In genomic region chr9:80391002-80391401, GRCm38 (mm10) we compare ENCODE assay signal across 19 mouse cellular contexts.
DNase-seq lines count a peak whose midpoint lies in the region; ATAC-seq and TF ChIP-seq lines count a peak whose summit lies in the region.
"Had no signal": no experiment of that assay in that cellular context is flagged by ENCODE, and none has a peak within 500 bp of the region (broad histone marks: within the 10 kb centered on the region; RNA-seq: fewer than 3 reads in every experiment).

No protein-coding gene starts in this region.

- peaks cover 6% of the 10 kb centered on the region; the same call in 1 of the 2 replicates for H3K27me3 ChIP-seq in forebrain, embryonic 12.5 days
- no peaks in the 10 kb centered on the region for H3K27me3 ChIP-seq in forebrain, postnatal 0 days (ENCODE audit: insufficient read depth, low read length)
- no peaks in the 10 kb centered on the region for H3K27me3 ChIP-seq in midbrain, embryonic 12.5 days
- H3K27me3 ChIP-seq in midbrain, embryonic 10.5 days (ENCODE audit: low read depth, poor library complexity, severe bottlenecking) = no peaks in the 10 kb centered on the region
- H3K27me3 ChIP-seq in hindbrain, embryonic 14.5 days (ENCODE audit: control insufficient read depth, insufficient read depth, low read length) = no peaks in the 10 kb centered on the region
- H3K27me3 ChIP-seq: CH12.LX; limb, embryonic 15.5 days had no signal

- H3K36me3 ChIP-seq in forebrain, embryonic 12.5 days (replicated peaks) = no peaks in the 10 kb centered on the region
- H3K36me3 ChIP-seq in forebrain, postnatal 0 days (ENCODE audit: insufficient read depth) = no peaks in the 10 kb centered on the region
- H3K36me3 ChIP-seq in midbrain, embryonic 12.5 days = no peaks in the 10 kb centered on the region
- H3K36me3 ChIP-seq in midbrain, embryonic 10.5 days = no peaks in the 10 kb centered on the region
- no peaks in the 10 kb centered on the region for H3K36me3 ChIP-seq in hindbrain, embryonic 14.5 days (replicated peaks; ENCODE audit: control insufficient read depth, insufficient read depth)
- H3K36me3 ChIP-seq: limb, embryonic 15.5 days had no signal

- no peak for DNase-seq in forebrain, postnatal 0 days
- DNase-seq in midbrain, embryonic 10.5 days (ENCODE audit: low spot score) = no peak
- DNase-seq in hindbrain, embryonic 14.5 days (ENCODE audit: low spot score) = no peak
- DNase-seq in spleen, postnatal 10 days (ENCODE audit: low spot score in 2 of 2) = no peak
- no peak for DNase-seq in adrenal gland, adult (ENCODE audit: inconsistent age in 2 of 2, low spot score in 1 of 2)
- DNase-seq: cerebellum, adult 9-11 months; embryo, embryonic 11 days; gastrocnemius, postnatal 14 days; kidney, adult 2 months; kidney, postnatal 36 days; liver, postnatal 0 days; lung, postnatal 36 days; right cerebral cortex, postnatal 4 days; thymus, postnatal 36 days had no signal

- H3K27ac ChIP-seq in forebrain, embryonic 12.5 days = no peak overlapping the region
- no peak overlapping the region for H3K27ac ChIP-seq in forebrain, postnatal 0 days (ENCODE audit: low read depth, low read length)
- no peak overlapping the region for H3K27ac ChIP-seq in midbrain, embryonic 12.5 days (replicated peaks)
- no peak overlapping the region for H3K27ac ChIP-seq in midbrain, embryonic 10.5 days (replicated peaks)
- no peak overlapping the region for H3K27ac ChIP-seq in hindbrain, embryonic 14.5 days
- H3K27ac ChIP-seq: limb, embryonic 15.5 days had no signal

- TF ChIP-seq CTCF in forebrain, postnatal 0 days (IDR thresholded peaks at IDR 0.05; ENCODE audit: low read depth) = no peak

- H3K9ac ChIP-seq in forebrain, embryonic 12.5 days = no peak overlapping the region
- H3K9ac ChIP-seq in forebrain, postnatal 0 days = no peak overlapping the region
- H3K9ac ChIP-seq in midbrain, embryonic 12.5 days (replicated peaks) = no peak overlapping the region
- no peak overlapping the region for H3K9ac ChIP-seq in hindbrain, embryonic 14.5 days
- H3K9ac ChIP-seq: limb, embryonic 15.5 days; liver, postnatal 0 days had no signal

- WGBS in forebrain, embryonic 12.5 days = 16% methylated on average over 5 of the region's 5 CpGs
- WGBS in forebrain, postnatal 0 days = 12% methylated on average over 5 of the region's 5 CpGs
- 27% methylated on average over 5 of the region's 5 CpGs for WGBS in midbrain, embryonic 12.5 days
- whole genome bisulfite sequencing in midbrain, embryonic 10.5 days = 51% methylated on average over 5 of the region's 5 CpGs
- WGBS in hindbrain, embryonic 14.5 days = 40% methylated on average over 5 of the region's 5 CpGs

- H3K4me2 ChIP-seq in forebrain, embryonic 12.5 days = no peak overlapping the region
- no peak overlapping the region for H3K4me2 ChIP-seq in forebrain, postnatal 0 days (ENCODE audit: low read depth)
- H3K4me2 ChIP-seq in midbrain, embryonic 12.5 days (replicated peaks) = no peak overlapping the region
- H3K4me2 ChIP-seq in hindbrain, embryonic 14.5 days (replicated peaks) = no peak overlapping the region
- H3K4me2 ChIP-seq: limb, embryonic 15.5 days had no signal

- H3K4me3 ChIP-seq in forebrain, embryonic 12.5 days (replicated peaks) = no peak overlapping the region
- H3K4me3 ChIP-seq in forebrain, postnatal 0 days (ENCODE audit: low read depth, low read length) = no peak overlapping the region
- no peak overlapping the region for H3K4me3 ChIP-seq in midbrain, embryonic 12.5 days
- H3K4me3 ChIP-seq in midbrain, embryonic 10.5 days = no peak overlapping the region
- no peak overlapping the region for H3K4me3 ChIP-seq in hindbrain, embryonic 14.5 days (replicated peaks; ENCODE audit: low read length)
- H3K4me3 ChIP-seq: limb, embryonic 15.5 days had no signal

- ATAC-seq in forebrain, embryonic 12.5 days (ENCODE audit: low FRiP score) = peak; percentile 71; the same call in 1 of the 2 replicates
- ATAC-seq in forebrain, postnatal 0 days = no peak
- ATAC-seq in midbrain, embryonic 12.5 days (ENCODE audit: low FRiP score, low read depth) = 0 out of 2 replicates have a peak, but pooled peaks have one; percentile 44
- ATAC-seq in hindbrain, embryonic 14.5 days (ENCODE audit: low FRiP score) = peak; percentile 66
- ATAC-seq: liver, postnatal 0 days; midbrain, embryonic 16.5 days had no signal

- no peaks in the 10 kb centered on the region for H3K9me3 ChIP-seq in forebrain, embryonic 12.5 days
- H3K9me3 ChIP-seq in forebrain, postnatal 0 days (ENCODE audit: low read length) = no peaks in the 10 kb centered on the region
- H3K9me3 ChIP-seq in midbrain, embryonic 12.5 days = no peaks in the 10 kb centered on the region
- H3K9me3 ChIP-seq in midbrain, embryonic 10.5 days (replicated peaks) = no peaks in the 10 kb centered on the region
- H3K9me3 ChIP-seq in hindbrain, embryonic 14.5 days (ENCODE audit: control insufficient read depth, low read length) = no peaks in the 10 kb centered on the region
- H3K9me3 ChIP-seq: limb, embryonic 15.5 days had no signal

- H3K4me1 ChIP-seq in forebrain, embryonic 12.5 days = peaks cover 9% of the 10 kb centered on the region; the same call in 1 of the 2 replicates
- no peaks in the 10 kb centered on the region for H3K4me1 ChIP-seq in forebrain, postnatal 0 days (ENCODE audit: insufficient read depth)
- peaks cover 9% of the 10 kb centered on the region; the same call in 1 of the 2 replicates for H3K4me1 ChIP-seq in midbrain, embryonic 12.5 days
- peaks cover 8% of the 10 kb centered on the region; the same call in 1 of the 2 replicates for H3K4me1 ChIP-seq in midbrain, embryonic 10.5 days
- no peaks in the 10 kb centered on the region; the same call in 1 of the 2 replicates for H3K4me1 ChIP-seq in hindbrain, embryonic 14.5 days (replicated peaks; ENCODE audit: control insufficient read depth, insufficient read depth, low read length)
- H3K4me1 ChIP-seq: limb, embryonic 15.5 days had no signal
